Mouse (Mus musculus) adipose tissue, adult 10 weeks (tissue): ENCODE measurements around the gene Med29. TPM values are rescaled to one million over a fixed set of nuclear protein-coding genes. Genes with fewer than 3 reads are reported as not detected.

Experiments used
- polyA plus RNA-seq: library from polyadenylated mRNA; stranded (reverse); fragments of 350-450 nt; fragmentation: Illumina TruSeq; extraction: RNeasy Lipid Tissue Mini Kit (QIAGEN cat#74804); gene quantifications from one replicate; pipeline ENCODE4 v1.2.3, GENCODE M21; 2014; ENCODE audit warnings: low read depth, low replicate concordance

Med29 gene
- polyA plus RNA-seq = 22.5 TPM

DNA sequence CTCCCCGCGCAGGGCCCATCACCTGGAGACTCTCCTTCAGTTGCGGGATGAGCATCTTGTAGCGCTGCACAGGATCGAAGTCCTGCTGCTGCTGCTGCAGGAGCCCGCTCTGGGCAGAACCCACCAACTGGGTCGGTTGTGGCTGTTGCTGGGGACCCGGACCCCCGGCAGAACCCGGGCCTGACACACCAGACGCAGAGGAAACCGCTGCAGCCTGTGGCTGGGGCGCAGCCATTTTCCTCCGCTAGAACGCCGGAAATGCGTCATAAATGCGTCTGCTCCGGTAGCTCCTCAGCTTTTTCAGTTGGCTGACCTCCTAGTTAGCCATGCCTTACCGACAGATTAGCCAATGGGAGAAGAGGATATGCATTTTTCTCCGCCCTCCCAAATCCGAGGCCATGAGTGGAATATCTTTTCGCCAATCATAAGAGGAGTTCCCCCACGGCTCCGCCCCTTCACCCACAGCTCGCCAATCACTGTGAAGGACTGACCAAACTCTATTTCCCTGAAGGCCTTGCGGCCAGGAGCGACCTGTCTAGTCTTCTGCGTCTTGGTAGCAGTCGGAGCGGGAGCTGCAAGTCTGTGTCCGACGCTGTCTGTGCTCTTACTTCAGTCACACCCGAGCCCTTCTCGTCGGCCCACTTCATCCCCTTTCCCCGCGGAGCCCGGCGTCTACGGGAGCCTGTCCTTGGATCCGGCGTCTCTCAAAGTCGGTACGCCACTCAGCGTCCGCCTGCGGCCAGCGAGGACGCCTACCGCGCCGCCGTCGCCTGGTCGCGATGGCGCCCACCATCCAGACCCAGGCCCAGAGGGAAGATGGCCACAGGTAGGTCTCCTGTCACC lies at the start of gene Med29, which contains the start of gene Paf1:
Gene Med29 (minus strand): TSS at position 280 of the 843 bp plus-strand sequence.
Gene Paf1 (plus strand): TSS at position 523 of the 843 bp plus-strand sequence.

DNA sequence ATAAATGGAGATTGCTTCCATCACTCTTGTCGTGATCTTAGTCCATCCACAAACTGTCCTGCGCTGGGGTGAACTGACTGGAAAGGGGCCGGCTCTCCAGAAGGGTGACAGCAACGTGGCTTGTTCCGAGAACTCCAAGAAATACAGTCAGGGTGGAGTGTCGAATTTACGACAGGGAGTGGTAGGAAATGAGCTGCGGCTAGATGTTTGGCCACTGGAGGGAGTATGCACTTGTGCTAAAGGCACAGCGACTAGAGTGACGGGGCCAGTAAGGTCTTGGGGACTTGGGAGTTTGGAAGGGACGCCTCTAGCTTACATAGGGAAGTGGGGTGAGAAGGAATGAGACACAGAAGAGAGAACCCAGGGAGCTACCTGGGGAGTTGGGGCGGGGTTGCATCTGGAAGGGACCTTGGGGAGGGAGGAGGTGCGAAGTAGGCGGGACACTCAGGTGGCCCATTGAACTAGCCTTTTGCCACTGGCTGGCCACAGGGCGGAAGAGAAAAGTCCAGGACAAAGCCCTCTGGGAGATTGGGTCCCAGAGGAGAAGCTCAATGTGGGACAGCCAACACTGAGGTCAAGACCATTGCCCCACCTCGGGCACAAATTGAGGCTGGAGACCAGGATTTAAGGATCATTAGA lies 44.5 kb upstream of the Med29 start, which contains the start of gene Gmfg:
Gene Gmfg (plus strand): TSS at position 516 of the 639 bp plus-strand sequence.

DNA sequence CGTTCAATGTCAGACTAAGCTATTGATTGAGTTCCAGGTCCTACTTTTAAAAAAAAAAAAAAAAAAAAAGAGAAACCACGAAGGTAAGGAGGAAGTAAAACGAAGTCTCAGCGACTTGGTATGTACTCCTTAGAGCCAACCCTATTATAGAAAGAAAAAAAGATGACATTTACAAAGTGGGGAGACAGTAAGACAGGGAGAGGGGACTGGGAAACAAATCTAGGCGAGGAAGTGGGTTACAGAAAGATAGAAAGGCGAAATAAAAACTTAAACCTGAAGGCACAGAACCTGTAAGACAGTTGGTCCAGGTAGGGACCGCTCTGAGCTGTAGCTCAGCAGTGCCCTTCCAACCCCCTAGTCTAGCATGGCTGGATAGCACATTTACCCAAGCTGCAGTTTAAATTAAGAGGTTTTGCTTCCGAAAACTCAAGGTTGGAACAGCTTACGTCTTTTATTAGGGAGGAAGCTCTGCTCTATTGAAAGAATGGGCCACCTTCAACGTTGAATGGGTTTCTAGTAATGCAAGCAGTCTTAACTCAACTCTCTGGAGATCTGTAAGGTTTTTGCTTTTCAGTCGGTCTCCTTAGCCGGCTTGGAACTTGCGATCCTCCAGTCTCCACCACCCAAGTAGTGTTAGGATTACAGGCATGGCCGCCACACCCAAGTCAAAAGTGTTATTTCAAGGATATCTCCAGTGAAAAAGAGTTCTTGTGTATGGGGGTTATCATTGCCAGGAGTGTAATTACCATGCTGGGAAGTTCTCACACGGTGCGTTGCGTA lies 12.1 kb downstream of the Med29 start, which contains the start of gene Zfp36:
Gene Zfp36 (minus strand): TSS at position 17 of the 780 bp plus-strand sequence.

DNA sequence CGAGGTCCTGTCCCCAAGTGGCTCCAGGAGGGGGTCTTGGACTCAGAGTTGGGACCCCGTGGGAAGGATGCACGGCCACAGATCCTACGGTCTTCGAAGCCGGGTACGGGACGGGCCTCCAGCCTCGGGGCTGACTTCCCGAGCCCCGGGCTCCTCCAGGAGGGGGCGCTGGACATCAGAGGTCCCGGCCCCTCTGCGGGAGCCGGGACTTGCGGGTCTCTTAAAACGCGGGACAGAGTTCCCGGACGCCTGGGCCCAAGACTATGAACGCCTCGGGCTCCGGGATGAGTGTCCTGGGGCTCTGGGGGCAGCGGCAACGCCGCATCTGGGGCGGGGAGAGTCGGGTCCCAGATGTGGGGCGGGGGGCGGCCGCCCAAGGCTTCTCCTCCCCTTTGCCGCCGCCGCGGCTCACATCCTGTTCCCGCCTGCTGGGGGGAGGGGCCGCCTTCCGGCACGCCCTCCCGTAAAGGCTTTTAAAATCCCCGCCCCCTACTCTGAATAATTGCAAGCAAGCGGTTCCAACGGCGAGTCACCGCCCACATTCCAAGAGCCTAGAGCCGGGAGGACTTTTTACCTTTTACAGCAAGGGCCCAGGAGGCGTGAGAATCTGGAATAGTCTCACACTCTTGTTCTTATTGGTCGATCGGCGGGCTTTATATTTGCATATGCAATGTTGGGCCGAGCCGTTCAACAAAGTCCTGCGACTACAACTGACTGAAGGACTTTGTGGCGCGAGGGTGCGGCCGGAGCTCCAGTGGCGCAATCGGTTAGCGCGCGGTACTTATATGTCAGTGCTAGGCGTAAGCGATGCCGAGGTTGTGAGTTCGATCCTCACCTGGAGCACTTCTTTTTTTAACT lies 20.0 kb downstream of the Med29 start, which contains the start of gene Plekhg2:
Gene Plekhg2 (minus strand): TSS at position 349 of the 858 bp plus-strand sequence.

DNA sequence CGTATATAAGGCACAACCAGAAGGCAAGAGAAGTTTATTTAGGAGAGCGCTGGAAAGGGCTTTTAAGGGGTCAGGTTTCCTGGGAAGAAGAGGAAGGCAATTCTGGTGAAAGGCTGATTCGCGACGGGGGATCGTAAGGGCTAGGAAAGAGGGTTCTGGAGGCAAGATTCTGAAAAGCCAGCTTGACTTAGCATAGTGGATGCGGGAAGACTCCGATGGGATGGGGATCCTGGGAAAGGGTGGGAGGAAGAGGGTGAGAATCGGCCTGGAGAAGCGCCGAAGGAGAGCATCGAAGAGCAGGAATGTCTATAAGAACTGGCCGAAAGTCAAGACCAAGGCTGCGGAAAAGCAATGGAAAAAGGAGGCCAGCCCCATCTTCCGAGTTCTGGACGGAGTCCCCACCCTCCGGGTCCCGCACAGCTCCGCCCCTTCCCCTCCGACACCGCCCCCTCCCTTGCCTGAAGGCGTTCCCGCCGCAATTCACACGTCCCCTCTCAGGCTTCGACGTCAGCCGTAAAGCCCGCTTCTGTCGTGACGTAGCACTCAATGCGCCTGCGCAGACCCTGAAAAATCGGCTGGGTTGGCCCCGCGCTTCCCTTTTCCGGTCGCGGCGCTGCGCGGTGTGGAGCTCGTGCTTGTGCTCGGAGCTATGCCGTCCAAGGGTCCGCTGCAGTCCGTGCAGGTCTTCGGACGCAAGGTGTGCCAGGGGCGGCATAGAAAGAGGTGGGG lies 42.2 kb downstream of the Med29 start, which contains the start of gene Rps16:
Gene Rps16 (plus strand): TSS at position 498 of the 729 bp plus-strand sequence.

DNA sequence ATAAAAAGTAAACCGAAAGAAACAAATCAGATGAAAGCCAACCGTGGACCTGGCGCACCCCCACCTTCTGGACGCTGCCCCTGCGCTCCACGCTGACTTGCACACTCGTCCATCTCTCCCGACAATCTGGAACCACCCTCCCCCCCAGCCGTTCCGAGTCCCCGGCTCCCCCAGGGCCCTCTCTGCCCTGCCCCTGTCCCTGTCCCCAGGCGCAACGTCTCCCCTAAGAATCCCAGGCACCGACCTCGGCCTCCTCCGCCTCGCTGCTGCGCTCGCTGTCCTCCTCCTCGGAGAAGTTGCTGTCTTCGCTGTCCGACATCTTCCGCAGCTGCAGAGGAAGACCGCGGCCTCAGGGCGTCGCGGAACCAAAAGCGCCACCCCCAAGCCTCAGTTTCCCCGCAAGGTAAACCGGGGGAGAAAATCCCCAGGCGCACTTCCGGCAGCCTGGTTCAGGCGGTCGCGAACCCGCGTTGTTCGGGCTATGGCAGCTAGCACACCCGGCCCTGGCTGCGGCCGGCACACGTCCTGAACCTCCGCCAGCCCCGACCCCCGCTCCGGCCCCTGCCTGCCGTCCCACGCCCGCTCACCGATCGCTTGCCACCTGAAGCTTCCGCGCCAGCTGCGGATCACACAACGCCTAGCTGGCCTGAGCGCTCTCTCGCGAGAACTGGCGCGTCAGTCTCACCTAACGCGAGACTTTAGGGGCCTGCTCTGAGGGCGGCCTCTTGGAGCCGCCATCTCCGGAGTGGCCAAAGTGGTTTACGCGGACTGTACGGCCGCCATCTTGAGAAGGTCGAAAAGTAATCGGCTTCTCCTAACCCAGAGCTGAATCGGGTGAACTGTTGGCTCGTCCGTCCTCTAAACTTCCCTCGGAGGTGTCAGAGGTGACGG lies 54.2 kb downstream of the Med29 start, which contains the start of gene Supt5:
Gene Supt5 (minus strand): TSS at position 639 of the 891 bp plus-strand sequence.

Other genes starting within 250 kb of the Med29 start
- 65.8 TPM for gene Fbl, start 223.0 kb downstream of the Med29 start, polyA plus RNA-seq
- 21.4 TPM for gene Dyrk1b, start 213.2 kb downstream of the Med29 start, polyA plus RNA-seq
- 12.9 TPM for gene Eid2, start 124.8 kb downstream of the Med29 start, polyA plus RNA-seq
- 7.6 TPM for gene Eid2b, start 115.0 kb downstream of the Med29 start, polyA plus RNA-seq
- gene Selenov, start 101.5 kb downstream of the Med29 start, polyA plus RNA-seq = 3.1 TPM
- gene Dll3, start 90.5 kb downstream of the Med29 start, polyA plus RNA-seq = 0.20 TPM
- 43.6 TPM for gene Timm50, start 80.6 kb downstream of the Med29 start, polyA plus RNA-seq
- gene Supt5, start 54.0 kb downstream of the Med29 start, polyA plus RNA-seq = 76.7 TPM
- gene Rps16, start 42.1 kb downstream of the Med29 start, polyA plus RNA-seq = 1,121 TPM
- gene Plekhg2, start 20.1 kb downstream of the Med29 start, polyA plus RNA-seq = 23.5 TPM
- 66.5 TPM for gene Zfp36, start 12.5 kb downstream of the Med29 start, polyA plus RNA-seq
- 104 TPM for gene Paf1, start 243 bp upstream of the Med29 start, polyA plus RNA-seq
- 22.6 TPM for gene Gmfg, start 44.7 kb upstream of the Med29 start, polyA plus RNA-seq
- gene Lrfn1, start 59.3 kb upstream of the Med29 start, polyA plus RNA-seq = 3.8 TPM
- gene Ifnl2, start 117.7 kb upstream of the Med29 start, polyA plus RNA-seq = not detected
- not detected for gene Ifnl3, start 130.1 kb upstream of the Med29 start, polyA plus RNA-seq
- 0.72 TPM for gene Sycn, start 148.2 kb upstream of the Med29 start, polyA plus RNA-seq
- 0.66 TPM for gene Nccrp1, start 154.5 kb upstream of the Med29 start, polyA plus RNA-seq
- 40.2 TPM for gene Samd4b, start 205.4 kb upstream of the Med29 start, polyA plus RNA-seq
- gene Pak4, start 205.5 kb upstream of the Med29 start, polyA plus RNA-seq = 27.4 TPM
- gene Acp7, start 238.6 kb upstream of the Med29 start, polyA plus RNA-seq = not detected